Mouse (Mus musculus): ENCODE measurements around the gene Rab6b.

- no peak for TF ChIP-seq CHD2 (IDR thresholded peaks at IDR 0.05; ENCODE audit: low read depth, low read length)
- TF ChIP-seq HCFC1 (IDR thresholded peaks at IDR 0.05; ENCODE audit: borderline replicate concordance, insufficient read depth, low read length) = no peak
- no peak for TF ChIP-seq ZNF384 (IDR thresholded peaks at IDR 0.05; ENCODE audit: low read depth, low read length)
- TF ChIP-seq MAFK (IDR thresholded peaks at IDR 0.05; ENCODE audit: insufficient read depth, low read depth, low read length) = no peak
- no peak for TF ChIP-seq ZC3H11A (IDR thresholded peaks at IDR 0.05; ENCODE audit: borderline replicate concordance, low read depth, low read length)
Measured at GRCm38 (mm10) chr9:103233006-103233395, 121.4 kb downstream of the Rab6b start.

All from ES-E14 (cell line).